Mouse (Mus musculus) embryonic facial prominence, embryonic 11.5 days (tissue): Measurements from ENCODE around the gene Ppp3ca. TPM values are rescaled to one million over a fixed set of nuclear protein-coding genes. Genes with fewer than 3 reads are reported as not detected.
A peak's percentile ranks its signal among the peaks of the same experiment; 100 is the strongest.

Experiments
- ATAC-seq: fragments of 200-750 bp; cut with Nextera tagmentation; replicated peaks from 2 replicates; pipeline ENCODE4 v1.8.0; 2017; ENCODE audit warnings: low read depth; ENCODE audit not compliant: insufficient number of reproducible peaks, low FRiP score, low TSS enrichment
- DNase-seq: peaks from one replicate; pipeline ENCODE4 v3.0.0-alpha.2; 2015; ENCODE audit warnings: low spot score
- H3K27ac ChIP-seq: fragments of 300-500 bp; sonication (generic); replicated peaks from 2 replicates; pipeline ENCODE4 v1.5.1; 2014; ENCODE audit warnings: mild to moderate bottlenecking, low read depth, low read length, control low read depth
- H3K27me3 ChIP-seq: fragments of 300-500 bp; sonication (generic); 2 replicates; pipeline ENCODE4 v1.6.1; 2014; ENCODE audit warnings: mild to moderate bottlenecking, low read length, moderate library complexity, mixed read lengths; ENCODE audit not compliant: control insufficient read depth, insufficient read depth
- H3K36me3 ChIP-seq: fragments of 300-500 bp; sonication (generic); replicated peaks from 2 replicates; pipeline ENCODE4 v1.6.1; 2014; ENCODE audit warnings: low read depth, mild to moderate bottlenecking, low read length, moderate library complexity, mixed read lengths; ENCODE audit not compliant: control insufficient read depth, insufficient read depth
- H3K4me1 ChIP-seq: fragments of 300-500 bp; sonication (generic); 2 replicates; pipeline ENCODE4 v1.6.1; 2014; ENCODE audit warnings: low read length, mixed read lengths; ENCODE audit not compliant: control insufficient read depth, insufficient read depth
- H3K4me2 ChIP-seq: fragments of 300-500 bp; sonication (generic); 2 replicates; pipeline ENCODE4 v1.6.1; 2014; ENCODE audit warnings: low read depth, mild to moderate bottlenecking, control low read depth, low read length, moderate library complexity
- H3K4me3 ChIP-seq: fragments of 300-500 bp; sonication (generic); 2 replicates; pipeline ENCODE4 v1.5.1; 2014; ENCODE audit warnings: low read depth, low read length, control low read depth
- H3K9ac ChIP-seq: fragments of 300-500 bp; sonication (generic); replicated peaks from 2 replicates; pipeline ENCODE4 v1.6.1; 2014; ENCODE audit warnings: mild to moderate bottlenecking, control low read depth, low read length
- H3K9me3 ChIP-seq: fragments of 300-500 bp; sonication (generic); replicated peaks from 2 replicates; pipeline ENCODE4 v1.6.1; 2016; ENCODE audit warnings: mild to moderate bottlenecking, low read length, inconsistent platforms, mixed read lengths; ENCODE audit not compliant: control insufficient read depth
- WGBS: fragments of 180-500 bp; shearing (Covaris S2); extraction: QIAGEN DNeasy Blood & Tissue Kit; methylation state at CpG from one replicate; pipeline ENCODE4 v1.1.7; 2014; 5-methylcytosine and 5-hydroxymethylcytosine counted together
- polyA plus RNA-seq: library from polyadenylated mRNA; unstranded; fragments of >200 nt; fragmentation: Nextera tagmentation; extraction: Ambion mirVana; gene quantifications from 2 replicates; pipeline ENCODE4 v1.2.1, GENCODE M21; 2014

The Ppp3ca gene
- polyA plus RNA-seq, 1 experiment from 2014 or later = 57.4 TPM

DNA sequence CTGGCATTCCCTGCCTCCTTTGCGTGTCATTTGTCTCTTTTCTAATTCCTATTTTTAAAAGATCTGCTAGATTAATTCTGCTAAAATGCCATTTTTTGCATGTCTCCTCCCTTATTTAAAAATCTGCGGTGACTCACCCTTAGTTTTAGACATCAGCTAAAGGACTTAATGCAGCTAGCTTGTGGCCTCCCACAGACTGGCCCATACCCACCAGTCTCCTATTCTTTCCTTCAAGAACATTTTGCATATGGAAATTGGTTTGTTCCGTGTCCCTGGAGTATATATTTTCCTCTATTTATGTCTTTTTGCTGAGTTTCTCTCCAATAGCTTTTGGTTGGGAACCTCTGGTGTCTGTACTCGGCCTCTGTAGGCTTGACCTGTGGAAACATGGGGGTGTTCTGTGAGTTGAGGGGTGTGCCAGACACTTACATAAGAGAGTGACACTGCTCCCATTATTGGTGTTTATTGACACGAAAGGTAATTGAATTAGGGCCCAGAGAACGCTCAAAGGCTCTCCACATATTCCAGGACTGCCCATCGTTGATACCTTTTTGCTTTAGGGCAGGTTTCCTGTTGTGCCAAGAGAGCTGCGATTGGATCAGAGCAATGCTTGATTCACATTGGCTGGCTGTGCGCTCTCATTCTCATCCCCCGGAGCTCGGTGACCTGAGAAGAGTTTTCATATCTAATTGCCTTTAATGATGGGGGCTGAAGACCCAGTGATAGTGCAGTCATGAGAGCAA is 163.2 kb downstream of the Ppp3ca start:
- Histone ChIP-seq H3K9ac (no peak overlapping the region), H3K27ac (no peak overlapping the region), H3K4me3 (no peak overlapping the region), H3K4me2 (no peak overlapping the region; the same call in 1 of the 2 replicates), H3K4me1 (no peaks in the 10 kb centered on the region; the same call in 1 of the 2 replicates), H3K9me3 (no peaks in the 10 kb centered on the region), H3K27me3 (no peaks in the 10 kb centered on the region), H3K36me3 (no peaks in the 10 kb centered on the region)
- DNase-seq = no peak
- 36% methylated on average over 11 of the region's 11 CpGs for WGBS
- no peak for ATAC-seq

DNA sequence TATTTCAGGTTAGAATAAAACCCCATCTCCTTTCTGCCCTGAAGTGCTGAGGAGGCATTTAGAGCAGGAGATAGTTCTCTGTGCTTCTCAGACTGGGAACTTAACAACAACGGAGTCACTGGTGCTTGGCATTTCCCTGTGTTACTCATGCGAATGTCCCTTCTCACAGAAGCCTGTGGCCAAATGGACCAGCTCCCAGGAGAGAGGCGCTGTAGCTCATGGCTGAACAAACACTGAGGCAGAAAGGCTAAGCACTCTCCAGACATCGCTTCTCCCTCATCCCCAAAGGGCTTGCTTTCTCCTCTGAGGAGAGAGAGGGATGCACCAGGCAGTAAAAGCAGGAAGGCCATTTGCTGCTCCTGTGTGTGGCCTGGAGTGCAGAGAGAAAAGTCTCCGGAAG is 164.0 kb downstream of the Ppp3ca start:
- Histone ChIP-seq H3K9ac (no peak overlapping the region), H3K4me1 (no peaks in the 10 kb centered on the region; the same call in 1 of the 2 replicates), H3K27me3 (no peaks in the 10 kb centered on the region), H3K4me3 (no peak overlapping the region), H3K27ac (no peak overlapping the region), H3K9me3 (no peaks in the 10 kb centered on the region), H3K4me2 (peak overlapping the region; percentile 16; the same call in 1 of the 2 replicates), H3K36me3 (no peaks in the 10 kb centered on the region)
- ATAC-seq (no peak; the same call in 1 of the 2 replicates), DNase-seq (no peak)
- 5% methylated on average over 5 of the region's 5 CpGs for WGBS

DNA sequence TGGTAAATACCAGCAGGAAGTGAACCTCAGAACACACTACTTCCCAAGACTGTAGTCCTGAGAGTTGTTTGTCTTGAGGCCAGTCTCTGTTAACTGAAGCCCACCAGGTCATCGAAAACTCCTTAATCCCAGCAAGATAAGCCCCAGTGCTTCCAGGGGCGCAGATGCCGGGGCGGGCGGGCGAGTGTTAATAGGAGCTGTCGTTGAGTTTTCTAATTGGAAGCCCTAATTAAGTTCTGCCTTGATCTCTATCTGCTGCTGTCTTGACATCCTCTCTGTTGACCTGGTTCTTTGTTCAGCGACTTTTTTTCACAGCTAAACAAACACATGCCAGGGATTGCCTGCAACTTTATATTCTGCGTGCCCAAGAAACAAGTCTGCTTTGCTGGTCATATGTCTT is 165.9 kb downstream of the Ppp3ca start:
- H3K4me3 ChIP-seq = no peak overlapping the region
- H3K4me1 ChIP-seq = no peaks in the 10 kb centered on the region; the same call in 1 of the 2 replicates
- no peak overlapping the region for H3K4me2 ChIP-seq
- no peak overlapping the region for H3K27ac ChIP-seq
- H3K9me3 ChIP-seq = no peaks in the 10 kb centered on the region
- no peak for DNase-seq
- H3K9ac ChIP-seq = no peak overlapping the region
- no peaks in the 10 kb centered on the region for H3K27me3 ChIP-seq
- H3K36me3 ChIP-seq = no peaks in the 10 kb centered on the region
- no peak for ATAC-seq
- WGBS = 15% methylated on average over 9 of the region's 9 CpGs

DNA sequence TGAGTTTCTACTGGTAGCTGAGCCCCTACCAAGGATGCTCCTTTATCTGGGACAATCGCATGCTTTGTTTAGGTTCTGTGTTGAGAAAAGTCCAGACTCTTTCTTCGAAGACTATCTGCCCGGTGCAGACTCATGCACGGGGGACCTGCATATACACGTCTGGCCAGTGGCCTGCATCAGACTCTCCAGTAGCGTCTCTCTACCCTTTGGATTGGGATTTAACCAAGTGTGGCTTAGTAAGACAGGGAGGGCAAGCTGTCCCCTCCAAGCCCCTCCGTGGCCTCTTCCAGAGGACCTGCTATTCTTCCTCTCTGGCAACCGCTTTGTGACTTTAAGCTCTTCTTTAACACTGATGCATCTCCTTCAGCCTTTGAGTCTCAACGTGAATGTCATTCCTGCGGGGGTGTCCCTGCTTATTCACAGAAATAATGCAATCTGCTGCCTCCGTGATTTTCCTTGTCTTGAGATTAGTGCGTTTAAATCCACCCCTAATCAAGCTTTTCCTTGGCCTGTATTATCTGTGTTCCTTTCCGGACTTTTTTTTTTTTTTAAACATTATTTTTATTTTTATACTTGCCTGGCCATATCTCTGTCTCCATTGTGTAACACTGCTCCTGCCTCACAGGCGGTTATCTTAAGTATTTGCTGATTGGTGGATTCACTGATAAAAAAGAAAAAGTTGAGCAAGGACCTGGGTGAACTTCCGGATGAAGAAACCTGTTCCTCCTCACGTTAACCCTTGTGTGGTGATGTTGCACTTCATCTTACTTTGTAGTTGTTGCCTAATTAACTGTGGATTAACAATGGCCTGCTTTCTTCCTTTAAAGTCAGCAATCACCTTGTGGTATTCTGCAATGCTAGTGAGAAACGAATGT is 166.6 kb downstream of the Ppp3ca start:
- Histone ChIP-seq H3K36me3 (no peaks in the 10 kb centered on the region), H3K4me2 (no peak overlapping the region), H3K4me1 (no peaks in the 10 kb centered on the region; the same call in 1 of the 2 replicates), H3K9me3 (no peaks in the 10 kb centered on the region), H3K27me3 (no peaks in the 10 kb centered on the region), H3K4me3 (no peak overlapping the region), H3K9ac (no peak overlapping the region), H3K27ac (no peak overlapping the region)
- 59% methylated on average over 17 of the region's 17 CpGs for WGBS
- ATAC-seq (peak; percentile 46; the same call in 1 of the 2 replicates), DNase-seq (no peak)

DNA sequence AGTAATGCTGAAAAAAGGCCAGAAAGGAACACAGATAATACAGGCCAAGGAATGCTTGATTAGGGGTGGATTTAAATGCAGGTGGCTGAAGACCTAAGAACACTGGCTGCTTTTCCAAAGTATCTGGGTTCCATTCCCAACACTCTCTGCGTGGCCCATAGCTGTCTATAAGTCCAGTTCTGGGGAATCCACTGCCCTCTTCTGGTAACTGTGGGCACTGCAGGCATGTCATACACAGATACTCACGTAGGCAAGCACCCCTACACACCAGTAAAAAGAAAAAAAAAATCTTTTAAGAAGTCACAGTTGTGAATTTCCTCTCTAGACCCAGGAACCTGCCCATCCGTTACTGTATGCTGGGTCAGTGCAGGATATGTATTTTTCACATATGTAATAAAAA is 167.7 kb downstream of the Ppp3ca start:
- no peaks in the 10 kb centered on the region for H3K27me3 ChIP-seq
- H3K9me3 ChIP-seq = no peaks in the 10 kb centered on the region
- WGBS = 90% methylated on average over 3 of the region's 3 CpGs
- H3K4me3 ChIP-seq = no peak overlapping the region
- no peak for ATAC-seq
- H3K27ac ChIP-seq = no peak overlapping the region
- no peaks in the 10 kb centered on the region; the same call in 1 of the 2 replicates for H3K4me1 ChIP-seq
- H3K9ac ChIP-seq = no peak overlapping the region
- no peak for DNase-seq
- H3K4me2 ChIP-seq = no peak overlapping the region
- no peaks in the 10 kb centered on the region for H3K36me3 ChIP-seq

DNA sequence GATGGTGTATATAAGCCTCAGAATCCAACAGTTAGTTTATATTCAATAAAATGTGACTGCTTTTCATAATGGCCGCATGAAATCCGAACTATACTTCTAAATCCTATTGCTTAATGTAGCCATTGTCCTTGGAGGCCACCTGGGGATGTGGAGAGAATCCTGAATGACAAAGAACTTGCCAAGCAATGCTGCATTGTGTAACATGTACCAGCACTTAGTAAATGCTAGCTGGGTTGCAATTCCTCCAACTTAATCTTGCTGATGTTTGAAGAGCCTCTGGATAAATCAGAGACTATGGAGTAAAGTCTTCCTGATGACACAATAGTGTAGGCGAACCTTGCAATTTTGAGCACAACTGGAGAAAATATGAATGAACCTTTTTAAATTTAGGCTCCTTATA is 171.4 kb downstream of the Ppp3ca start:
- Histone ChIP-seq H3K27ac (no peak overlapping the region), H3K4me2 (no peak overlapping the region), H3K9me3 (no peaks in the 10 kb centered on the region), H3K27me3 (no peaks in the 10 kb centered on the region), H3K36me3 (no peaks in the 10 kb centered on the region), H3K4me3 (no peak overlapping the region), H3K4me1 (no peaks in the 10 kb centered on the region; the same call in 1 of the 2 replicates), H3K9ac (no peak overlapping the region)
- no peak for ATAC-seq
- no peak for DNase-seq
- 77% methylated on average over 3 of the region's 3 CpGs for WGBS

DNA sequence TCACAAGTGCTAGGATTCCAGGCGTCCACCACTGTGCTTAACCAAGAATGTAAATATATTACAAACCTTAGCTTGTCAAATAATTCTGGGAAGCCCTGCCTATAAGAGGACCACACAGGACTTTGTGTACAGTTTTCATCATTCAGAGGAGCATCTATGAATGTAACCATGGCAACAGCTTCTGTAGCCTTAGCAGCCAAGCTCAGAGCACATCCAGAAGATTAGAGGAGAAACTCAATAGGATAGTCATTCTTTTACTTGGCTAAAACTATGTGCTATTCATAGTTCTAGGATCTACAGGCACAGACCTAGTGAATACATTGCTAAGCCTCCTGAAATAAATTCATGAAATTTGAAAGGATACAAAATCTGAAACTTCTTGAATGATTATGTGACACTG is 172.5 kb downstream of the Ppp3ca start:
- H3K9me3 ChIP-seq = no peaks in the 10 kb centered on the region
- no peak overlapping the region for H3K27ac ChIP-seq
- H3K4me1 ChIP-seq = no peaks in the 10 kb centered on the region
- H3K9ac ChIP-seq = no peak overlapping the region
- ATAC-seq (no peak), DNase-seq (no peak)
- 94% methylated on average over 1 of the region's 1 CpGs for WGBS
- no peak overlapping the region for H3K4me3 ChIP-seq
- H3K27me3 ChIP-seq = no peaks in the 10 kb centered on the region
- H3K4me2 ChIP-seq = no peak overlapping the region
- H3K36me3 ChIP-seq = no peaks in the 10 kb centered on the region
